Mouse (Mus musculus) C2C12 (cell line): Measurements from ENCODE around the gene Mtfr1l. TPM values are rescaled to one million over a fixed set of nuclear protein-coding genes. Genes with fewer than 3 reads are reported as not detected.

Experiments used
- H3K27me3 ChIP-seq: one replicate; pipeline ENCODE4 v1.6.1; 2011; ENCODE audit not compliant: control insufficient read depth, insufficient read depth, insufficient read length
- H3K36me3 ChIP-seq: one replicate; pipeline ENCODE4 v1.6.1; 2011; ENCODE audit not compliant: control insufficient read depth, insufficient read depth
- H3K4me3 ChIP-seq: one replicate; pipeline ENCODE4 v1.5.1; 2011; ENCODE audit warnings: mild to moderate bottlenecking, control low read depth; ENCODE audit not compliant: poor library complexity, insufficient read depth, severe bottlenecking
- H3K79me2 ChIP-seq: one replicate; pipeline ENCODE4 v1.6.1; 2011; ENCODE audit not compliant: control insufficient read depth, insufficient read depth
- H3K79me3 ChIP-seq: one replicate; pipeline ENCODE4 v1.6.1; 2011; ENCODE audit warnings: low read depth, control low read depth
- H3ac ChIP-seq: one replicate; pipeline ENCODE3; 2011; ENCODE audit warnings: low read depth; ENCODE audit not compliant: control insufficient read depth, insufficient read length
- CEBPB ChIP-seq: IDR thresholded peaks from one replicate; pipeline ENCODE4 v1.6.1; 2011; ENCODE audit warnings: low read depth, mild to moderate bottlenecking, control low read depth, moderate library complexity
- CTCF ChIP-seq: IDR thresholded peaks from one replicate; pipeline ENCODE4 v1.5.1; 2011; ENCODE audit not compliant: control insufficient read depth, insufficient read depth, insufficient read length
- FOSL1 ChIP-seq: IDR thresholded peaks from one replicate; pipeline ENCODE4 v1.8.0; 2011; ENCODE audit warnings: mild to moderate bottlenecking, low read length; ENCODE audit not compliant: poor library complexity, insufficient read depth, severe bottlenecking
- MAX ChIP-seq: IDR thresholded peaks from one replicate; pipeline ENCODE4 v1.6.1; 2011; ENCODE audit warnings: mild to moderate bottlenecking, control low read depth
- MYOD1 ChIP-seq: IDR thresholded peaks from one replicate; pipeline ENCODE4 v1.6.1; 2011; ENCODE audit warnings: low read depth; ENCODE audit not compliant: control insufficient read depth, insufficient read length
- MYOG ChIP-seq: IDR thresholded peaks from one replicate; pipeline ENCODE4 v1.6.1; 2011; ENCODE audit not compliant: control insufficient read depth, insufficient read length; ENCODE audit errors: extremely low read depth
- USF1 ChIP-seq: IDR thresholded peaks from one replicate; pipeline ENCODE4 v1.6.1; 2011; ENCODE audit warnings: low read depth, mild to moderate bottlenecking, control low read depth, moderate library complexity
- polyA plus RNA-seq: library from polyadenylated mRNA; unstranded; fragments of >200 nt; fragmentation: generic; extraction: Trizol; gene quantifications from one replicate; pipeline ENCODE4 v1.2.1, GENCODE M21; 2012; ENCODE audit warnings: missing spikeins

The Mtfr1l gene
- polyA plus RNA-seq, 1 experiment, result 66.6 TPM

- H3K36me3 ChIP-seq, result peaks cover 64% of the 10 kb centered on the region
- H3K27me3 ChIP-seq, result no peaks in the 10 kb centered on the region
- no peak overlapping the region for H3K4me3 ChIP-seq
- no peak overlapping the region for H3ac ChIP-seq
- TF ChIP-seq MYOD1, result no peak
- TF ChIP-seq CTCF, result no peak
- no peak for TF ChIP-seq MYOG
- TF ChIP-seq FOSL1, result no peak
- no peak for TF ChIP-seq CEBPB
- no peak for TF ChIP-seq USF1
- no peak for TF ChIP-seq MAX
- no peaks in the 10 kb centered on the region for H3K79me3 ChIP-seq
- H3K79me2 ChIP-seq, result no peaks in the 10 kb centered on the region
These were observed 7.5 kb upstream of the Mtfr1l start for GRCm38 (mm10) chr4:134542726-134543125.

DNA sequence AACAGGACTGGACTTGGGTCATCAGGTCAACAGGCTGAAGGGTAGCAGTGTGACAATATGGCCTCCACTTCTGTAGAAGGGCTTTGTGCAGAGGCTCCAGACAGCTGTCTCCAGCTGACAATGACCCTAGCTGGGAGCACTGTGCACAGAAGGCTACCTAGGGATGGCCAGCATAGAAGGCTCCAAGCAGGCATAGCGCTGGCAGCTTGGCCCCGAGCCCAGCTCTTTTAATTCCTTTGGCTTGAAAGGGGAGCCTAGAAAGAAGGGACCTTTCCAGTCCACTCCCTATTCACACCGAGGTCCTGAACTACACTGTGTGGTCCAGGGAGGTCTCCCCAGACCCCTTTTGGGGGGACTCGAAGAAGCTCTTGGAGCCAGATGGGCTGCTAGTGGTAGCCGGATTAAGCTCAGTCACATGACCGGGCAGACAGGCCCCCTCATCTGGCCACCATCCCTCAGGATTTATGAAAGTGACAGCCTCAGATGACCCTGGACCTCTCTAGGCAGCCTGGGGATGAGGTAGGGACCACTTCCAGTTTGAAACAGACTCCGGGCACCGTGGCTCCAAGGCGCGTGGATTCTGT, 3.9 kb upstream of the Mtfr1l start:
- Histone ChIP-seq H3ac (no peak overlapping the region), H3K27me3 (no peaks in the 10 kb centered on the region), H3K36me3 (peaks cover 38% of the 10 kb centered on the region), H3K4me3 (no peak overlapping the region), H3K79me2 (peaks cover 8% of the 10 kb centered on the region), H3K79me3 (no peaks in the 10 kb centered on the region)
- TF ChIP-seq CTCF, result no peak
- no peak for TF ChIP-seq MYOG
- TF ChIP-seq CEBPB, result no peak
- no peak for TF ChIP-seq USF1
- no peak for TF ChIP-seq MAX
- no peak for TF ChIP-seq MYOD1
- no peak for TF ChIP-seq FOSL1

DNA sequence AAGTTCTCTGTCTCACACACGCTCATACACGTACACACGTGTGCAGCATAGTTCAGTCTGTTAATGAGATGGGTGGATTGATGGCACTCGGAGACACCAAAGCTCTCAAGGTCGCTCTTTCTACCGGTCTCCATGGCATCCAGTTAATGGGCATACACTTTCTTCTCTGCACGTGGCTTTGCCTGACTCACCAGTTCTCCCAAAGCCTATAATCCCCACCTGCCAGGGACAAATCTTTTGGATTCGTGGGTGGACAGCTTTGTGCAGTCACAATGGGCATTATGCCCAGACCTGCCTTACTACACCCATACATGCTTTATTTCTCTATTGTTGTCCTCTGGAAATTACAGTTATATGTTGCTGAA, 582 bp upstream of the Mtfr1l start:
- Histone ChIP-seq H3K79me3 (peaks cover 6% of the 10 kb centered on the region), H3K27me3 (no peaks in the 10 kb centered on the region), H3K36me3 (peaks cover 22% of the 10 kb centered on the region), H3K79me2 (peaks cover 31% of the 10 kb centered on the region), H3ac (peak overlapping the region; percentile 60), H3K4me3 (peak overlapping the region; percentile 75)
- peak; percentile 88 for TF ChIP-seq MAX
- peak; percentile 85 for TF ChIP-seq MYOD1
- TF ChIP-seq CTCF, result no peak
- TF ChIP-seq FOSL1, result no peak
- TF ChIP-seq CEBPB, result no peak
- TF ChIP-seq MYOG, result no peak
- TF ChIP-seq USF1, result peak; percentile 71

GRCm38 (mm10) chr4:134534124-134534886, 882 bp downstream of the Mtfr1l start:
- peaks cover 19% of the 10 kb centered on the region for H3K36me3 ChIP-seq
- H3K79me3 ChIP-seq, result peaks cover 6% of the 10 kb centered on the region
- peak overlapping the region; percentile 83 for H3ac ChIP-seq
- H3K79me2 ChIP-seq, result peaks cover 31% of the 10 kb centered on the region
- no peaks in the 10 kb centered on the region for H3K27me3 ChIP-seq
- TF ChIP-seq CTCF, result no peak
- no peak for TF ChIP-seq USF1
- no peak for TF ChIP-seq MYOG
- no peak for TF ChIP-seq MYOD1
- no peak for TF ChIP-seq CEBPB
- no peak for TF ChIP-seq FOSL1
- no peak for TF ChIP-seq MAX
- H3K4me3 ChIP-seq, result peak overlapping the region; percentile 75

DNA sequence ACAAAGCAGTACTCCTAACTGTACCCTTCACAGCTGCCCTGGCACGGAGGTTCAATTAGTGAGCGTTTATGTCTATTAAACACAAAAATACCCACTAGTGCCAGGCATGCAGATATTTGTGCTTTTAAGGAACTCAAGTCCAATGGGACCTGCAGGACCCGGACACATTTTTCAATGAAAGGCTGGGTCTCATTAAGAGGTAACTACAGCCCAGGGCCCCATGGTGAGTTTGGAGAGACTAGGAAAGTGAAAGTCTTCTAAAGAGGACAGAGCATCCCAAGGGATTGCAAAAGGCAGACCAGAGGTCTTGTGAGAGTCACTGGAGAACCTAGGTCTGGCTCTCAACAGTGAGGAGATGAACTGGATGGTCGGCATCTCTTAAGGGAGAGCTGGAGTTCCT, 1.8 kb downstream of the Mtfr1l start:
- H3K79me3 ChIP-seq, result peaks cover 6% of the 10 kb centered on the region
- no peaks in the 10 kb centered on the region for H3K27me3 ChIP-seq
- TF ChIP-seq USF1 (no peak), CEBPB (no peak), CTCF (no peak), MYOG (no peak), MAX (no peak), FOSL1 (no peak), MYOD1 (no peak)
- peak overlapping the region; percentile 75 for H3K4me3 ChIP-seq
- peaks cover 31% of the 10 kb centered on the region for H3K79me2 ChIP-seq
- peaks cover 19% of the 10 kb centered on the region for H3K36me3 ChIP-seq
- no peak overlapping the region for H3ac ChIP-seq
